Mouse (Mus musculus) stomach, postnatal 0 days (tissue): ENCODE data around the gene Crispld2. TPM values are rescaled to one million over a fixed set of nuclear protein-coding genes. Genes with fewer than 3 reads are reported as not detected.

Source experiments
- ATAC-seq: fragments of 200-750 bp; cut with Nextera tagmentation; 2 replicates; pipeline ENCODE4 v1.8.0; 2017; ENCODE audit not compliant: low FRiP score, low TSS enrichment
- DNase-seq: peaks from one replicate; pipeline ENCODE4 v3.0.0-alpha.2; 2016; ENCODE audit warnings: low spot score
- H3K27ac ChIP-seq: fragments of 300-500 bp; sonication (generic); replicated peaks from 2 replicates; pipeline ENCODE4 v1.5.1; 2014; ENCODE audit warnings: mild to moderate bottlenecking, control low read depth
- H3K27me3 ChIP-seq: fragments of 300-500 bp; sonication (generic); 2 replicates; pipeline ENCODE4 v1.6.1; 2014; ENCODE audit warnings: low read length; ENCODE audit not compliant: control insufficient read depth, insufficient read depth
- H3K36me3 ChIP-seq: fragments of 300-500 bp; sonication (generic); 2 replicates; pipeline ENCODE4 v1.6.1; 2014; ENCODE audit warnings: low read length, mixed read lengths; ENCODE audit not compliant: control insufficient read depth, insufficient read depth
- H3K4me1 ChIP-seq: fragments of 300-500 bp; sonication (generic); replicated peaks from 2 replicates; pipeline ENCODE4 v1.6.1; 2014; ENCODE audit warnings: antibody characterized with exemption; ENCODE audit not compliant: control insufficient read depth, insufficient read depth
- H3K4me2 ChIP-seq: fragments of 300-500 bp; sonication (generic); replicated peaks from 2 replicates; pipeline ENCODE4 v1.6.1; 2014; ENCODE audit warnings: low read depth, mild to moderate bottlenecking, control low read depth, moderate library complexity
- H3K4me3 ChIP-seq: fragments of 300-500 bp; sonication (generic); 2 replicates; pipeline ENCODE4 v1.5.1; 2014; ENCODE audit warnings: low read depth, low read length, control low read depth
- H3K9ac ChIP-seq: fragments of 300-500 bp; sonication (generic); 2 replicates; pipeline ENCODE4 v1.6.1; 2014; ENCODE audit warnings: mild to moderate bottlenecking, low read length, control low read depth, mixed read lengths
- H3K9me3 ChIP-seq: fragments of 300-500 bp; sonication (generic); 2 replicates; pipeline ENCODE4 v1.6.1; 2016; ENCODE audit warnings: low read length; ENCODE audit not compliant: control insufficient read depth
- CTCF ChIP-seq: IDR thresholded peaks from 2 replicates; pipeline ENCODE4 v1.5.1; 2016; ENCODE audit warnings: antibody characterized with exemption, low read depth, mild to moderate bottlenecking, moderate library complexity
- EP300 ChIP-seq: optimal IDR thresholded peaks from 2 replicates; pipeline ENCODE3; 2016; ENCODE audit warnings: antibody characterized with exemption
- WGBS: fragments of 180-500 bp; shearing (Covaris S2); extraction: QIAGEN DNeasy Blood & Tissue Kit; methylation state at CpG from one replicate; pipeline ENCODE4 v1.1.7; 2014; 5-methylcytosine and 5-hydroxymethylcytosine counted together
- polyA plus RNA-seq: library from polyadenylated mRNA; unstranded; fragments of >200 nt; fragmentation: Nextera tagmentation; extraction: Ambion mirVana; gene quantifications from 2 replicates; pipeline ENCODE4 v1.2.1, GENCODE M21; 2015

Crispld2 gene
- polyA plus RNA-seq, 1 experiment from 2014 or later = 29.6 TPM

- Histone ChIP-seq H3K4me3 (no peak overlapping the region), H3K9ac (no peak overlapping the region), H3K27me3 (no peaks in the 10 kb centered on the region), H3K36me3 (no peaks in the 10 kb centered on the region), H3K9me3 (no peaks in the 10 kb centered on the region), H3K27ac (no peak overlapping the region), H3K4me1 (no peaks in the 10 kb centered on the region), H3K4me2 (no peak overlapping the region)
- TF ChIP-seq EP300 (no peak), CTCF (0 out of 2 replicates have a peak, but pooled peaks have one; percentile 17)
- DNase-seq = no peak
- no peak for ATAC-seq
- 81% methylated on average over 9 of the region's 9 CpGs for WGBS
Observed at GRCm38 (mm10) chr8:119967435-119967834, 24.8 kb upstream of the Crispld2 start.

GRCm38 (mm10) chr8:119970169-119970568 is 22.1 kb upstream of the Crispld2 start:
- Histone ChIP-seq H3K4me2 (no peak overlapping the region), H3K27ac (no peak overlapping the region), H3K4me1 (no peaks in the 10 kb centered on the region), H3K4me3 (no peak overlapping the region), H3K27me3 (no peaks in the 10 kb centered on the region), H3K9me3 (no peaks in the 10 kb centered on the region), H3K36me3 (no peaks in the 10 kb centered on the region), H3K9ac (no peak overlapping the region)
- no peak for ATAC-seq
- no peak for TF ChIP-seq CTCF
- TF ChIP-seq EP300 = no peak
- 74% methylated on average over 9 of the region's 9 CpGs for WGBS
- DNase-seq = no peak

GRCm38 (mm10) chr8:119972558-119972957 is 19.7 kb upstream of the Crispld2 start:
- Histone ChIP-seq H3K27me3 (no peaks in the 10 kb centered on the region), H3K4me1 (no peaks in the 10 kb centered on the region), H3K9me3 (no peaks in the 10 kb centered on the region), H3K27ac (no peak overlapping the region), H3K4me3 (no peak overlapping the region), H3K36me3 (no peaks in the 10 kb centered on the region), H3K4me2 (no peak overlapping the region), H3K9ac (no peak overlapping the region)
- 61% methylated on average over 12 of the region's 12 CpGs for WGBS
- no peak for ATAC-seq
- no peak for DNase-seq
- no peak for TF ChIP-seq EP300
- TF ChIP-seq CTCF = no peak

GRCm38 (mm10) chr8:119978770-119979381 is 13.4 kb upstream of the Crispld2 start:
- Histone ChIP-seq H3K27me3 (no peaks in the 10 kb centered on the region), H3K4me2 (no peak overlapping the region), H3K27ac (no peak overlapping the region), H3K9me3 (no peaks in the 10 kb centered on the region), H3K4me1 (no peaks in the 10 kb centered on the region), H3K4me3 (no peak overlapping the region), H3K36me3 (no peaks in the 10 kb centered on the region), H3K9ac (no peak overlapping the region)
- no peak for DNase-seq
- TF ChIP-seq CTCF (no peak), EP300 (no peak)
- ATAC-seq = no peak
- 70% methylated on average over 11 of the region's 11 CpGs for WGBS

- H3K9ac ChIP-seq = no peak overlapping the region
- TF ChIP-seq EP300 (no peak), CTCF (peak; percentile 60)
- H3K27me3 ChIP-seq = no peaks in the 10 kb centered on the region
- no peaks in the 10 kb centered on the region for H3K4me1 ChIP-seq
- H3K4me3 ChIP-seq = no peak overlapping the region
- WGBS = 77% methylated on average over 4 of the region's 4 CpGs
- H3K36me3 ChIP-seq = no peaks in the 10 kb centered on the region
- no peak overlapping the region for H3K4me2 ChIP-seq
- DNase-seq (no peak), ATAC-seq (0 out of 2 replicates have a peak, but pooled peaks have one; percentile 18)
- H3K9me3 ChIP-seq = no peaks in the 10 kb centered on the region
- no peak overlapping the region for H3K27ac ChIP-seq
Observed at GRCm38 (mm10) chr8:119981253-119981652, 11.0 kb upstream of the Crispld2 start.

- DNase-seq = no peak
- Histone ChIP-seq H3K4me1 (no peaks in the 10 kb centered on the region), H3K4me3 (no peak overlapping the region), H3K9me3 (no peaks in the 10 kb centered on the region), H3K36me3 (no peaks in the 10 kb centered on the region), H3K9ac (no peak overlapping the region), H3K27ac (no peak overlapping the region), H3K4me2 (no peak overlapping the region), H3K27me3 (no peaks in the 10 kb centered on the region)
- TF ChIP-seq CTCF = peak; percentile 59
- TF ChIP-seq EP300 = no peak
- no peak for ATAC-seq
Observed at GRCm38 (mm10) chr8:119984085-119984484, 8.2 kb upstream of the Crispld2 start.
